Mouse (Mus musculus) c-Kit-positive CD71-positive TER-119-positive erythroid progenitor cells, embryonic 14.5 days (primary cell): ENCODE data around the gene Garem2.
A peak's percentile ranks its signal among the peaks of the same experiment; 100 is the strongest.

Experiments
- DNase-seq: peaks from one replicate; pipeline ENCODE4 v3.0.0-alpha.2; 2013; ENCODE audit warnings: low spot score

The Garem2 gene

DNA sequence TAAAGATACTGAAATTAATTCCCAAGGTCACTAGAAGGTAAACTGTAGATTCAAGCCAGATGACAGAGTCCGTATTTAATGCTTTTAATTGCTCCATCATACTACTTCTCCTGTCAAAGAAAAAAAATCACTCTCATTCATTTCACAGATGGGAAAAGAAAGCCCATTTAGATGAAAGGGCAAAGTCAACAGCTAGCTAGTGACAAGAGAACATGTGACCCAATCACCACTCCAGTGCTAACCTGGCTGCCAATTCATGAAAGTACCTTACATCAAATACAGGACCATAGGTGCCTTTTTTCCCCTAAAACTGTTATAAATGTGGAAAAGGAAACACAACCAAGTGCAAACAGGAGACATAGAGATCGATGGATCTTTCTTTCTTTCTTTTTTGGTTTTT, 48.3 kb downstream of the Garem2 start:
- DNase-seq, result no peak

DNA sequence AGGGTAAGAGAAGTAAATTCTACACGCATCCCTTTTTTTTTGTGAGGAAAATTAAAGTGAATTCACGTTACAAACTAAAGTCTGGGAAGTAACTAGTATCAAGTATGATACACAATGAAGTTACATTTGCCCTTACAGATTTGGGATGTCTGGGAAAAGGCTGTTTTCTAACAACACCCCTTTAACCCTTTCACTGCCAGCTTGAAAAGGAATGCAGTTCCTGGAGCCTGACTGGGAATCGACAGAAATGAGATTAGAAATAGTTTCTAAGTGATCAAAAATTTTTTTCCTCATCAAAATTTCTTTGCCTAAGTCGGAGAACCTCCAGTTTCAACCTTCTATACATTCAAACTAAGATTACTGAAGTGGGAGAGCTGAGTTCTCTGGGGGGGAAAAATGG, 49.1 kb downstream of the Garem2 start:
- peak; percentile 29 for DNase-seq

DNA sequence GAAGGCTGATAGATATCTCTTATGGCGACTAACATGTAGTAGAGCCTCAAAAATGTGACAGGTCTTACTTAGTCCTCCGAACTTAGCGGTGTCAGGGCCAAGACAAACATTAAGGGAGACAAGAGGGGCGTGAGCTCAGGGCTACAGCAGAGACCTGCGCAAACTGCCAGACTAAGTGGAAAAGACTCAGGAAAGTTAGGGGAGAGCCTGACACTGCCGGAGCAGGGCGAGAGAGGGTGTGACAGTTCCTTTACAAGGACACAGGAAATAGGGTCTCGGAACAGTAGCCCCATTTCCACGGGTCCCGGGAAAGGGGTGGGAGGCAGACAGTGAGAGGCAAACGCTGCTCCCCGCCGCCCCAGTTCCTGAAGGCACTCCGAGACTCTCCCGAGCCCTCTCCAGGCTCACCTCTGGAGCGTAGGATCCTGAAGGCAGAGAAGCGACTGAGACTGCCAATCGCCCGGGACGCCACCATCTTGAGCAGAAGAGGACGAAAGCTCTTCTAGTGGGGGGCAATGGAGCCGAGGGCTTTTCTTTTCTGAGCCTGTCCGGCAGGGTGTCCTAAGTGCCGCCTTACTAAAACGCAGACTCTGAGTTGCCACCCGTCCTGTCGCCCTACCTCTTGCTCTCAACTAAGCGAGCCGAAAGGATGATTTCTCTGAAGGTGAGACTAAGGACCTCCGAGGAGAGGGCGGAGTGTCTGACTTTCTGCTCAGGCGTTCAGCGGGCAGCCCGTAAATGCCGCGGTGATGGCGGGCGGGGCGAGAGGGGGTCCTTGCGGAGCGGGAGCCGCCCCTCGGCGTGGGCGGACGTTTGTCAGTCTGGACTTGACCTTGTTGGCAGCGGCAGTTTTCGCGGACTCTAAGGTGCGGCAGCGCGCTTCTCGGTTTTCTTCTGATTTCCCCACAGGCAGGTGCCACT, 49.8 kb downstream of the Garem2 start, which contains the start of the genes Hadha and Hadhb:
Gene Hadha, minus strand, starts transcription at position 689 of the 921 bp plus-strand sequence.
Gene Hadhb, plus strand, starts transcription at position 775 of the 921 bp plus-strand sequence.
- peak; percentile 87 for DNase-seq

DNA sequence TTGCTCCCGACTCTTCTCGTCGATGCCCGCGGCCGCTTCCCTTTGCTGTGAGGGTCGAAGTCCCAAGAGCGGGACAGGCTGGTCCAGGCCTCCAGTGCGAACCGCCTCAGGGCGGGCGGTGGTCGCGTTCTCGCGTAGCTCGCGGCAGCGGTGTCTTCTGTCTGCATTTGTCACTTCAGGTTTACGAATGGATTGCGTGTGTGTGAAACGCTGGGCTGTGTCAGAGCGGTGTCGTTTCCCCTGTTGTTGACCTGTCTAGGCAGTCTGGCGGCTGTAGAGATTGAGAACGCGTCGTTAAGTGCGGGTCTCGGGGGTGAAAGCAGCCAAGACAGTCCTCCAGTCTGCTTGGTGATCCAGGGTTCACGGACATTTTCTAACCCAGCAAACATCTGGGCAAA, 50.4 kb downstream of the Garem2 start:
- DNase-seq, result no peak

DNA sequence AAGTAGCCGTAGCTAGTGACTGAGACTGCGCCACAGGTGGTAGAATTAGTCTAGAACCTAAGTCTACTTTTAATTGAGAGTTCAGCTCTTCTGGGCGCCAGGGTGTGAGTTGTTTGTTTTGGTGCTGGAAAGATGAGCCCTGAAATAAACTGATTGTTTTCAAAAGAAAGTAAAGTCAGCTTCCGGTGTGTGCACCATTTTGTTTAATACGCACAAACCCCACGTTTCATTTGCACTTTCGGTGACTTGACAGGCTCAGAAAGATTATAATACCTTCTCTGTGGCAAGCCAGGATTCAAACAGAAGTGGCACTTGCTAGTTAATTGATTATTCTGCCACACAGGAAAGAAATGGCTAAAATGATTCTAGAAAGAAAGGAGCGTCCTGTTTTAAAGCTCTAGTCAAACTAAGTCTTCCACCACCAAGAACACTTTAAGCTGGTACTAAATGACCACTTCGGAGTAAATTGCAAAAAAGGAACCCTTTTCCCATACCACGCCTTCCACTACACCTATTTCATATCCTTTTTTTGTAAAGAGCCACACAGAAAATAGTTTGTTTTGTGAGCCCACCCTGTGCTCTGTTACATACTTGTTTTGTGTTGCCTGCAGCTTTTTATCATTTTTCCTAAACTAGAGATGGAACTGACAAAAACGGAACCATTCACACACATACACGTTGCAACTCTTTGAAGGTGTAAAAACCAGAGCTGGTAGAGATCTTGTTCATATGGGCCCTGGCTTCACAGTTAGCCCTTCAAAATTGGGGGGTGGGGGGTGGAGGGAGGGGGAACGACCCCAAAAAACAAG, 51.1 kb downstream of the Garem2 start:
- peak; percentile 37 for DNase-seq

DNA sequence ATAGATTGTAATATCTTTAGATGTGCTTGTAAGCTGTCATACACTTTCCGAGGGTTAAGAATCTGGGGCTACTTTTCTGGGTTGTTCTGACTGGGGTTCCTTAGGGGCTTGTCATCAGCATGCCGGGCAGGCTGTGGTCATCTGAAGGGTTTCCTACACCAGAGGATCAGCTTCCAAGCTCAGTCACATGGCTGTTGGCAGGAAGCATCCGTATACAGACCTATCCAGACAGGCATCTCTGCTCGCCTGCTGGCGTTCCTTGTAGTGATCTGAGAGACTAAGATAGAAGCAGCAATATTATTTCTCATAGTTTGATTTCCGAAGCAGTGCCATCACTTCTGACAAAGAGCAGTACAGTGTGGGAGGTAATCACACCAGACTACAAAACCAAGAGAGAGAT, 54.6 kb downstream of the Garem2 start:
- DNase-seq, result no peak

DNA sequence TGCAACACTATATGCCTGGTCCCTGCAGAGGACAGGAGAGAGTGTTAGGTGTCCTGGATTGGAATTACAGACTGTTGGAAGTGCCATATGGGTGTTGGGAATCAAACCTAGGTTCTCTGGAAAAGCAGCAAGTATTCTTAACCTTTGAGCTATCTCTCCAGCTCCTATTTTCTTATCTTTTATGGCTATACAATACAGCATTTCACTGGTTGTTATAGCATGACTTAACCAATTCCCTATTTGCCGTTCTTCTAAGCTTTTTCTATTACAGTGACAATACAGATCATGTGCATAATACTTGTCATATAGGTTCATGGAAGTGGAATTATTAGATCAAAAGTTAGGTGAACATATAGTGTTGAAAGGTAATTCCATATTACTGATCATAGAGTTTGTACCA, 56.9 kb downstream of the Garem2 start:
- DNase-seq, result no peak

- no peak for DNase-seq
These were observed 57.4 kb downstream of the Garem2 start for GRCm38 (mm10) chr5:30162339-30162738.

- no peak for DNase-seq
These were observed 60.4 kb downstream of the Garem2 start for GRCm38 (mm10) chr5:30165234-30165946.
